Mouse (Mus musculus): ENCODE measurements at regions not wholly inside any gene's neighbourhood (a gene's known extent, or its start where the extent isn't known, plus 50 kb on each side); places are given as distances from the start of the nearest gene placed in this dataset.

DNA sequence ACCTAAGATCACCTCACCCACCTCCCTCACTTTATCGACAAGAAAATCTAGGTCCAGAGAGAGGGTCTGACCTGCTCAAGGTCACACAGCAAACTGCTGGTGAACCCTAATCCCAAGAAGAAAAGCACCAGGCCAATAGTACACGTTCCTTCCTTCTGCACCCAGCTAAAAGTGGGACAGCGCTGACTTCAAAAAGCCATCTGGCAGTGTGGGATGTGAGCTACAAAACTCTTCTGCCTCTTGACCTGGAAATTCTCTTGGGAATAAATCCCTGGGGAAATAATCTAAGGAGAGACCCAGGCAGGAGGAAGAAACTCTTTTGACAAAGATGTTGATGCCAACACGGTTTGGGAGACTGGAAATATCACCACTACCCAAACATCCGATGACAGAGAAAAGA, 175.4 kb downstream of the Cct6b start:
- DNase-seq (ENCODE audit: low read depth, low spot score) = no peak

DNA sequence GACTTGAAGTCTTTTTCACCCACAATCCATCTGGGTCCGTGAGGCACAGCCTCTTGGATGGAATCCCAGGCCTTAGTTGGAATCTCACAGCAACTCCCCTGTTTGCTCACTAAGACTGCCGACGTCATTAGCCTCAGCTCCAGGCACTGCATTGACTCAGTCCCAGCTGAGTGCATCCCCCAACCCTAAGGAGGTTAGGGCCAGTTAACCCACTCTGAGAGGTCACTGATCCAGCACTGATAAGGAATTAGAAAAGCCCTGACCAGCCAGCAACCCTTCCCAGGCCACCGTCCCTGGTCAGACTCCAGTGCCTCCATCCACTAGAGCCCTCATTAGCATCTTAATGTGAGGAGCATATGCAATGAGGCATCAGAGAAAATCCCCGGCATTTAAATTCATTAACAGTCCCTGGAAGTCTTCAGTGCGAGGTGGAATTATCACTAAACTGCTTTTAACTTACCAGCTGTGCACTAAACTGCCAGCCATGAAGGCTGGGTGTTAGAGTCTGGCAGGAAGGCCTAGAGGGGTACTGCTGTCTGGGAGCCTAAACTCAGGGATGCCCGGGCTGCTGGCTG, 184.2 kb downstream of the Cct6b start:
- DNase-seq (ENCODE audit: low read depth, low spot score) = no peak

DNA sequence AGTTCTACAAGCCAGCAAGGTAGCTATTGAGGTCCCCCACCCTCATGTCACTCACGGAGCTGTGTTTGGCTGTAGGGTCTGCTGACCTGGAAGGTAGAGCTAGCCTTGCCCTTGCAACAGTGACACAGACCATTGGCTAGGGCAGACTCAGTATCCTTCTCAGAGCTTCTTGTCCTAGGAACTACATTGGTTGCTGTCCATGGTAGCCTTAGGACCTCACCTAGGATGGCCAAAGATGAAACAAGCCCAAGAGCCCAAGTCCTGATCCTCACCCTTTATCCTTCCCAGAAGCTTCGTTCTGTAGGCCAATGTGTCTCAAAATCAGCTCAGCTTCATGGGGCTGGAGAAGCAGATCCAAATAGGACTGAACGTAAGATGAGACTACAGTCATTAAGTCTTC, 187.3 kb downstream of the Tmem132e start:
- DNase-seq (ENCODE audit: low read depth, low spot score) = no peak

DNA sequence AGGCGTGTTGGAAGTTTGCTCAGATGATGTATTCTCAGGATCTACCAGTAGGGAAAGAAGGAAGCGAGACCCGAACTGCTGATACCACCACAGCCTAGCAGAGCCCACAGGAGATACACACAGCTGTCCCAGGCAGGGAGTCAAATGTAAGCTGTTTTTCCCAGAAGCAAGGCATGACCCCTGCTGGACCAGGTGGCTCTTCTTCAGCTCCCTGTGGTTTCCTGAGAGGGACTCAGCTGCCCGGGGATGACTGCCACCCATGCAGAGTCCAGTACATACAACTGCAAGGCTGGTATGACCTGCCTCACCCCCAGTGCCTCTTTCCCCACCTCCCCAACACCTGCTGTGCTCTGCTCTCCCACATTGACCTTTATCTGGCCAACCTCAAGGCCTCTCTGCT, 184.4 kb downstream of the Tmem132e start:
- DNase-seq (ENCODE audit: low read depth, low spot score) = no peak

DNA sequence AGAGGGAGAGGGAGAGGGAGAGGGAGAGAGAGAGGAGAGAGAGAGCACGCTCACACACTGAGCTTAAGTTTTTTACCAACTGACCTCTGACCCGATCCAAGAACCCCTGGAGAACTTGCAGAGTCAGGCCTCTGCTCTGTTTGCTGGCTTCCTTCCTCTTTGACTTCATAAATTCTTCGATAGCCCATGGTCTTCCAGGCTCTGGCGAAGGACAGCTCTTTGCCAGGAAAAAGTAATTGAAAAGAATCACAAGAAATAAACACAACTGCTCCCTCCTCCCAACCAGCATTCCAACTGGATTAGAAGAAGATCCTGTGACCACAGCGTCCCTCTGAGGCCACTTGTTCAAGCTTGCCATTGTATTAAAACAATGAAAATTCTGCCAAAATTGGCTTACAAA, 182.8 kb downstream of the Tmem132e start:
- DNase-seq (ENCODE audit: low read depth, low spot score) = no peak

DNA sequence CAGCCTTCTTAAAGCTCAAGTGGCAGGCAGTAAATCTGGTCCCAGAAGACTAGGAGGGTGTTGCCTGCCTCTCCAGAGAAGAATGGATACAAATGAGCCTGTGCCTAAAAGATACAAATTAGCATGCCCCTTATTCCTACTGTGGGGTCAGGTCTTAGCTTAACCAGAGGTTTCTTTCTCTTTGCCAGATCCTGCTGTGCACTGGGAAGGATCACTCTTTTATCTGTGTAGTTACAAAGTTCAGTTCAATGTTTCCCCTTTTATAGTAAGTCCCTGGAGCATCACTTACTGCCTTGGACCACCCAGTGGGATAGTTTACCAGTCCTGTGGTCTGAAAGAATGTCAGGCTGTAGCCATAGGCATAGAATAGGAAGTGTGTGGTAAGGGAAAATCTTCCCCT, 181.1 kb downstream of the Tmem132e start:
- DNase-seq (ENCODE audit: low read depth, low spot score) = no peak

DNA sequence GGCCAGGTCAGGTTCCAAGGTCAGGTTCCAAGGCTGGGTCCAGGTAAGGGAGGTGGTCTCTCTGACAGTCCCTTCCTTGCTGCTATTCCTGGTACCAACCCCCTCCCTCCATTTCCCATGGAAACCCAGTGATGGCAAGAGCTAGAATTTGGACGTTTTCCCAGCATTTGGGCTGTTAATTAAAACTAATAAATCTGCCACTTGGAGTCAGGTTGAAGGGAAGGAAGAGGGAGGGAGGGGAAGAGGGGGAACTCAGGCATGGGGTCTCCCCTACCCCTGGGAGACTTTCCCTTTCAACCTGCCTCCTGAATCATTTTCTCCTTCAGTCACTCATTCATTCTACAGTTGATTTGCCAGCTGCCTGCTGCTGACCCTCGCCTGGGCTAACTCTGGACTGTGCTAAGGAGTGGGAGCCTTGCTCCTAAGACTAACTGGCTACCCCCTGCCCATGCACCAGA, 179.5 kb downstream of the Tmem132e start:
- no peak for DNase-seq (ENCODE audit: low read depth, low spot score)

DNA sequence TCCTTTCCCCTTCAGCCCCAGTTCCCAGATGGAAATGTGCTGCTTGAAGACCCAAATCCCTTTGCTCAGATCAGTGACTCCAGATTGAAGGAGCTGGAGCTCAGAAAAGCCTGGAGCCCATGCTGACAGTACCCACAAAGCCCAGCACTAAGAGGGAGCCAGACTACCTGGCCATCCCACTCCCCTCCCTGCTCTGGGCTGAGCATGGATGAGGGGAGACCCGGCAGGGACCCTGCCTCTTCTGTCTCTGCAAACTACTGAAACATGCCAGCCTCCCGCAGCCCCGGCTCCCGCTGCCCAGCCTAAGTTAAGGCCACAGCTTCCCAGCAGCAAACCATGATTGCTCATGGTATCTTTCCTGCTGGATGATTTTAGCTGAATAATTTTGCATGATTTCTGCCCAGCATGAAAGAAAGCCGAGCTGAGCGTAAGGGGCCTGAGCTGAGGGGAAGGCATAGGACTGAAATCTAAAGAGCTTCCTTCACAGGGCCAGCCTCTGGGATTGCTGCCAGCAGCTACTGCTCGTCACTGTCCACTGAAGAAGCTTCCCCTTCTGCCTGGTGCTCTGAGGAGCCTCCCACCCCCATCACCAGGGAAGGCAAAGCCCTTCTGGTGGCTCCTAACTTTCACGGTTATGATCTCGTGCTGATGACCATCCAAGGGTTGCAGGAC, 178.4 kb downstream of the Tmem132e start:
- DNase-seq (ENCODE audit: low read depth, low spot score) = no peak

DNA sequence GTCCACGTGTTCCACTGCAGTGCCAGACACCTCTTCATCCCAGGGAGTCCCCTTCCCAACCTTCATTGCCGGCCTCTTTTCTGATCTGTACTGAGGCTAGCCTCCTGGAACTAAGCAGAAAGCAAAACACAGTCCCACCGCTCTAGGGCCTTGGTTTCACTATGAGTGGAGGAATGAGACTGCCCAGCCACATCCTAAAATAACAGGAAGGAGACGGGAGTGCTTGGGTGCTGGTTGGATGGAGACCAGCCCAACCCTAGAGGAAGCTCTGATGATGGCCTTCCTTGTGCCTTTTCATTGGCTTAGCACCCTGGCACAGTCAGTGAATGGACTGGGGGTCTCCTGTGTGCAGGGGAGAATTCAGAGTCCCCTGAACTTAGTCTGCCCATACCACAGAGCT, 177.4 kb downstream of the Tmem132e start:
- peak; percentile 3 for DNase-seq (ENCODE audit: low read depth, low spot score)

DNA sequence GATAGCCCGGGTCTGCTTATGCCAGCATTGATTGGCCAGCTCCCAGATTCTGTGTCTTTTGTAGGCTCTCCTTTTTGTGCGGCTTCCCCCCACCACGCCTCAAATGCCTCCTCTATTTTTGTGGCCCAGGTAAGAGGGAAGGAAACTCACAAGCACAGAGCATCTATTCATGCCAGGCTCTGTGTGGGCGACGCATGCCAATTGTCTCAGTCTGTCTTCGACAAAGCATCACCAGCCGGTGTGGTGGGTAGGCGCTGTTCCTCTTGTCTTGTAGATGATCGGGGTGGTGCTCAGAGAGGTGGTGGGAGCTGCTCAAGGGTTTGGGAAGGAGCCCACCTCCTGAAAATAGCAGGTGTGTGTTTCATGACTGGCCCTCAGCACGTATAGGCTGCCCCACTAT, 175.5 kb downstream of the Tmem132e start:
- DNase-seq (ENCODE audit: low read depth, low spot score) = no peak

DNA sequence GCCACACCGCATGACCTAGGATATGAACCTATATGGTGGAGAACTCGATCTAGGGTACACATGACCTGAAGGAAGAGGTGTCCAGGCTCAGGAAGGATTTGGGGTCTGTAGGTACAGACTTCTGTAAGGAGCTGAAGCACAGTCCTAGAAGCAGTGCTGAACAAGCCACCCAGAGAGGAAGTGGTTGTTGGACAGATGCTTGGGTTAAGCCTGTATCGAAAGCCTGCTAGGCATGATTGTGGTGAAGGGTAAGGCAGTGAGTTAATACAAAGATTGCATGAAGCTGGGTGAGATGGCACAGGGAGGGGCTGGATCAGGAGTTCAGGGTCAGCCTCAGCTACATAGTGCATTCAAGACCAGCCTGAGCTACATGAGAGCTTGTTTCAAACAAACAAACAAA, 153.3 kb downstream of the Tmem132e start:
- DNase-seq (ENCODE audit: low read depth, low spot score) = no peak

DNA sequence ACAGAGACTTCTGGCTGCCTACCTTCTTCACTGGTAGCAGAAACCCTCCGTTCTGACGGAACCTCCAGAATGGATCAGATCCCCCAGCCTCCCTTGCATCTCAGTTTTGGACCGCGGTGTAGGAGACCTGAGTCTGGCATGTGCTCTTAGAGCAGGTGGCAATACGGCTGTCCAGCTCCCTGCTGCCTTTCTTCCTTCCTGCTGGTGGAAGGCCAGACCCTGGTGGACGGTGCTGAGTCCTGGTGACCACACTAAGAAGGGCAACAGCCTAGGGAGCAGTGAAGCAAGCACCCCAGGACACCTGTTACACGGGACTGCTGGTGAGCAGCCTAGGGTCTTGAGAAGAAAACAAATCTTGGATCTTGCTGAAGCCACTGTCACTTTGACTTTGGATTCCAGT, 152.7 kb downstream of the Tmem132e start:
- no peak for DNase-seq (ENCODE audit: low read depth, low spot score)

DNA sequence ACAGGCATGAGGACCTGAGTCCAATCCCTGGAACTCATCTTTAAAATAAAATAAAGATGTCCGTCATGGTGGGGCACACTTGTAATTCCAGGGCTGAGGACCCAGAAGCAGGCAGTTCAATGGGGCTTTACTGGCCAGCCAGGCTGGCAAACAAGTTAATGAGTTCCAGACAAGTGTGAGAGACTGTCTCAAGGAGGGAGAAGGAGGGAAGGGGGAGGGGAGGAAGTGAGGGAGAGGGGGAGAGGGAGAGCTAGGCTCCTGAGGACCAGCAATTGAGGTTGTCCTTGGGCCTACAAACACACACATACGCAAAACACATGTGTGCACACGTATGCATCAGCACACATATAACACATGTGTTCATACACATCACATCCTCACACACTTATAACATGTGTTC, 149.2 kb downstream of the Tmem132e start:
- no peak for DNase-seq (ENCODE audit: low read depth, low spot score)

DNA sequence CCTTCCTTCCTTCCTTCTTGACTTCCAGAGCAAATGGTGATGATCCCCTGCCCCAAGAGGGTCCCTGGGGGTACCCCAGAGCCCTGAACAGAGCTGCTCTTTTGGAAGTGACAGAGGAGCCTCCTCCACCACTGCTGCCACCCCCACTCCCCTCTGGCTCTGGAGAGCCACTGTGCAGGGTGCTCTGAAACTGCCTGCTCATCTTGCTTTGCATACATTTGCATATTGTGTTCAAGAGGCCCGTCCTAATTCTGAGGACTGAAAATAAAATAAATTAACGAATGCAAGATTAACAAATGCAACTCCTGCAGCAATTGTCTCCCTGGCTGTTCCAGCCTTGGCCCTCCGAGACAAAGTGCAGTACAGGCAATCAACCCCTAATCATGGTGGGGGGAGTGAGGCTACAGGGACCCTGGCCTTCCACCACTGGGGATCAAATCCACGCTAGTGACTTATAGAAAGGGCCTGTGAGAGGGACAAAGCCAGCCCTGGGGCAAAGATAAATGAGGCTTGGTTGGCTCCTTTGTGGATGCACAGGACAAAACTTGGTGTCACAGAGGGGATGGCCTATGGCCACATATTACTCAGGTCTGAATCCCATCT, 134.6 kb downstream of the Tmem132e start:
- DNase-seq (ENCODE audit: low read depth, low spot score) = no peak

DNA sequence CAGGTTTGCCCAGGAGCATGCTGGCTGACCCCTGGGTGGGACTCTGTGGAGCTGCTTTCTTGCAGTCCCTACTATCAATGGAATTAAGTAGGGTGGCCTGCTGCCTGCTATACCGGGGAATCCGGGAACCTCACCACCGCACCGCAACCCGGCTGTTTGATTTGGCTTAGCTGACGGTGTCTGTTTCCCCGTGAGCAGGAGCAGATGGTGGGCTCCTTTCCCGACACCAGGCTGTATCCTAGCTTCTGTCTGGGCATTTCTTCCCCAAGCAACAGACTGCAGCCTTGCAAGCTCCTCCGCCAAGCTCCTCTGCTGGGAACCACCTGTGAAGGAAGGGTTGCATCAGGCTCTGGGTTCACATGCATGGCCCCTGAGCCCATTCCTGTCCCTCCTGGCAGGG, 132.7 kb downstream of the Tmem132e start:
- DNase-seq (ENCODE audit: low read depth, low spot score) = no peak

DNA sequence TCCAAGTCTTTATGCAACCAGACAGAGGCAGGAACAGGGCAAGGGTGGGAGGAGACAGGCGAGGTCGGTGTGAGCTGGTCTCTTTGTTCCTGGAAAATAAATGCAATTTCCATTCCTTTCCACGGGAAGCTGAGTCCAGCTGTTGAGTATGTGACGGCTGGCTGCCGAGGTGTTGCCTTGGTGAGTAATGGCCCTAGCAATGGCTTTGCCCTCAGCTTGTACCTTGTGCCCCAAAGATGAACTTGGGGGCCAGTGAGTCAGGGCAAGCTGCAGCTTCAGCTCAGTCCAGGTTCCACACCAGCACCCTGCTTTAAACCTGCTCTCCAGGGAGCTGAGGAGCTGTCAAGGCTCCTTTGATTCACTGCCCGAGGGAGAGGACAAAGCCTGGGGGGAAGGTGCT, 130.0 kb downstream of the Tmem132e start:
- no peak for DNase-seq (ENCODE audit: low read depth, low spot score)

DNA sequence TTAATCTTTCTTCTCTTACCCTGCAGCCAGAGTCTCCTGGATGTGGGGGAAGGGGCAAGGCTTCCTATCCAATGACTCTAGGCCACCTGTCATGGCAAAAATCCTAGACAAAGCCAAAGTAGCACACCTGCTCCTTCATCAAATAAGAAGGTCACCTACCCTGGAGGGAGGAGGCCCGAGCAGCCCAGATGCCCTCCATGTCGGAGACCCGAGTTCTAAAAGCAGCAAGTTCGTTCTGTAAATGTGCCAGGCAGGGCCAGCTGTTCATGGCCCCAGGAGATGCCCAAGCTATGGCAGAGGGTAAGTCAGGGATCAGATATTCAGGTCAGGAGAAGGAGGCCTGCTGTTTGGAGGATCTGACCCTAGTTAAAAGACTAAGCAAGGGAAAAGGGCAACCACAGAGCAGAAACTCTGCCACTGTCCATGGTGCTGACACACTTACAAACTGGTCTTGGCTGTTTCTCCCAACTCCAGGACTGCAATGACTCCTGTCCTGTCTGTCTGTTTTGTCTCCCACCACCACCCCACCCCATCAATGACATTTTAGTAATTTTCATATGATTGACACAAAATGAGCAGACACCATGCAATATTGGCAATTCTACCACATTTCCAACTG, 125.9 kb downstream of the Tmem132e start:
- DNase-seq (ENCODE audit: low read depth, low spot score) = peak; percentile 19

DNA sequence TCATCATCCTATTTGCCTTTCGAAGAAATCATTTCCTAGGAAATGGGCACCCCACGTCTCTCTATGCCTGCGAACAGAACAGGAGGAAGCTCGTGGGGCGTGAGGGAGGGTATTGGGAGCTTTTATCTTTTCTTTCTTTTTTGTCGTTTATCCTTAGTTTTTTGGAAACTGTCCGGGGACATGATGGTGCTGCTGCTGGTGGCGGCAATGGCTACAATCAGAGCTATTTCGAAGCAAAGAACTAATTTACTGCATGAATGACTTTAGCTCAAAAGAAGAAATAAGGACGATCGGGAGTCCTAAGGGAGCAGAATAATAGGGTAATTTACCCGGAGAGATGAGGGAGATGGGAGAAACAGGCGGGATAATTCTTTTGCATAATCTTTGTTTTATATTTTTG, 119.9 kb downstream of the Tmem132e start:
- DNase-seq (ENCODE audit: low read depth, low spot score) = no peak
